Mouse (Mus musculus): ENCODE measurements around the gene Phf21a. TPM values are rescaled to one million over a fixed set of nuclear protein-coding genes. Genes with fewer than 3 reads are reported as not detected.

The Phf21a gene
- total and polyA plus RNA-seq, 2 experiments from 2014 or later, result 31.7 to 41.3 TPM

DNA sequence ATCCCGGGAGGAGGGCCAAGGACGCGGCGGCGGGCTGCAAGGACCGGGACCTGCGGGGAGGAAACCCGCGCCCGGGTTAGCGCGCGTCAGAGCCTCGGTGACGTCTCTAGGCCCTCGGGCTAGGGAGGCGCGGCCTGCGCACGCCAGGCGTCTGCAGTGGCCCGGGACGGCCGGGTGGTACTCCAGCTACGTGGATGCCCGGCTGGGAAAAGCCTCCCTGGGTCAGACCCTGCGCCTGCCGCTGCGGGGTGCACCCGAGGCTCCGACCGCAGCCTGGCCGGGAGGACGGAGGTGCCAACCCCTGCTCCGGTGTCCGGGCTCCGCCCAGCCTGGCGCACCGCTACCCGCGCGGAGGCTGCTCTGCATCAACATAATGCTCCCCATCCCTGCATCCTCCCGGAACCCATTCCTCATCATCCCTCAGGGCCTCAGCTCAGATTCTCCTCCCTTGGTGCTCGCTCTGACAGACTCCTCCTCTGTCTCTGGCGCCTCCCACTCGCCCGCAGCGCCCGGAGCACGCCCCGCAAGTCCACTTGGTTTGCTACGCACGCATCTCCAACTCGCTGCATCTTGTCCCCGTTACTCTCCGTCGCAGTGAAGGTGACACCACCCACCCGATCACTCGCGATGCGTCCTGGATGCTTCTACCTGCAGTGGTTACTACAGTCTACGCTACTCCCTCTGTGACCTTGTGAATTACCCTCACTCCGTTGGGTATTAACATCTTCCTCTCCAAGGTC is 33.3 kb upstream of the Phf21a start:
- peak overlapping the region; percentile 93 for H3K9ac ChIP-seq (replicated peaks; ENCODE audit: low read length, poor library complexity, severe bottlenecking)
- WGBS, result under 1% methylated on average over 63 of the region's 63 CpGs
- H3K9me3 ChIP-seq (ENCODE audit: low read length), result no peaks in the 10 kb centered on the region
- H3K4me1 ChIP-seq (ENCODE audit: insufficient read depth, low read length), result no peaks in the 10 kb centered on the region
- H3K27ac ChIP-seq (ENCODE audit: low read depth, low read length), result peak overlapping the region; percentile 95
- no peaks in the 10 kb centered on the region for H3K36me3 ChIP-seq (ENCODE audit: insufficient read depth, low read length)
- peak overlapping the region; percentile 76 for H3K4me3 ChIP-seq (ENCODE audit: low read depth, low read length)
- peak; percentile 79 for DNase-seq (ENCODE audit: low spot score)
- H3K27me3 ChIP-seq (ENCODE audit: insufficient read depth, low read length), result no peaks in the 10 kb centered on the region
- TF ChIP-seq CTCF (IDR thresholded peaks at IDR 0.05), result no peak
- peak; percentile 82 for ATAC-seq (ENCODE audit: low FRiP score)
- peak overlapping the region; percentile 74 for H3K4me2 ChIP-seq (ENCODE audit: low read depth, low read length, poor library complexity, severe bottlenecking)

DNA sequence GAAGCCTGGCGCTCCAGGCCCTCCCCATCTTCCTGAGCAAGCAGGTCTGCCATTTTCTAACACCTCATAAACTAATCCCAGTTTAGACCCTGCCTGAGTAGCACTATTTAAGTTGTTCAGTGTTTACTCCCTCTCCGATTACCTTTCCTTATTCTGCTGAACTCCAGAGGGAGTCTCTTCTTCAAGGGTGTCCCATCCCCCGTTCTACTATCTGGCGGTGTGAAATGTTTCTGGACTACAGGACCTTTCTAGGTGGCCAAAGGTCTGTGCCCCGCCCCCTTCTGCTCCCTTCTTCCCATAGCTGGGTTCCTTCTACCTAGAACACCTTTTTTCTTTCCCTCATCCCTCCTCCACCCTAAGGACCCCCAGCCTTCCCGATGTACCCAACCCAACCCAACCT is 32.6 kb upstream of the Phf21a start:
- DNase-seq (ENCODE audit: low spot score) (no peak), ATAC-seq (ENCODE audit: low FRiP score) (no peak)
- no peaks in the 10 kb centered on the region for H3K27me3 ChIP-seq (ENCODE audit: insufficient read depth, low read length)
- 23% methylated on average over 6 of the region's 6 CpGs for WGBS
- peak overlapping the region; percentile 93 for H3K9ac ChIP-seq (replicated peaks; ENCODE audit: low read length, poor library complexity, severe bottlenecking)
- peak overlapping the region; percentile 95 for H3K27ac ChIP-seq (ENCODE audit: low read depth, low read length)
- peak overlapping the region; percentile 74 for H3K4me2 ChIP-seq (ENCODE audit: low read depth, low read length, poor library complexity, severe bottlenecking)
- peak overlapping the region; percentile 76 for H3K4me3 ChIP-seq (ENCODE audit: low read depth, low read length)
- no peak for TF ChIP-seq CTCF (IDR thresholded peaks at IDR 0.05)
- H3K36me3 ChIP-seq (ENCODE audit: insufficient read depth, low read length), result no peaks in the 10 kb centered on the region
- H3K4me1 ChIP-seq (ENCODE audit: insufficient read depth, low read length), result no peaks in the 10 kb centered on the region
- no peaks in the 10 kb centered on the region for H3K9me3 ChIP-seq (ENCODE audit: low read length)

DNA sequence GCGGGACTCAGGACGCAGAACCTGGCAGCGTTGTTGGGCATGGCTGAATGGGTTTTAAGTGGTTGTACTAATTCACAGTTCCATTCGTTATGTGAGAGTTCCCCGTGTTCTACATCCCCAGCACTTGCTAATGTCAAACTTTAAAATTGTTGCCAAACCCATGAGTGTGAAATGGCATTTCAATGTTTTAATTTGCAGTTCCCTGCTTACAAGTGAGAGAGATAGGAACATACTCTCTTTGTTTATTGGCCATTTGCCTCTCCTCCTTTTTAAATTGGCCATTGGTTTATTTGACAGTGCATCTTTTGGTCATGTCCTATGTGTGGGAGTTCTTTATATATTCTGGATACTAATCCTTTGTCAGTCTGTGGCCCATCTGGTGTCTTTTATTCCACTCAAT is 31.6 kb upstream of the Phf21a start:
- no peak overlapping the region for H3K27ac ChIP-seq (ENCODE audit: low read depth, low read length)
- DNase-seq (ENCODE audit: low spot score) (no peak), ATAC-seq (ENCODE audit: low FRiP score) (no peak)
- H3K4me3 ChIP-seq (ENCODE audit: low read depth, low read length), result no peak overlapping the region
- H3K4me2 ChIP-seq (ENCODE audit: low read depth, low read length, poor library complexity, severe bottlenecking), result no peak overlapping the region
- no peak overlapping the region for H3K9ac ChIP-seq (replicated peaks; ENCODE audit: low read length, poor library complexity, severe bottlenecking)
- no peaks in the 10 kb centered on the region for H3K9me3 ChIP-seq (ENCODE audit: low read length)
- no peaks in the 10 kb centered on the region for H3K4me1 ChIP-seq (ENCODE audit: insufficient read depth, low read length)
- 87% methylated on average over 5 of the region's 5 CpGs for WGBS
- H3K36me3 ChIP-seq (ENCODE audit: insufficient read depth, low read length), result no peaks in the 10 kb centered on the region
- no peak for TF ChIP-seq CTCF (IDR thresholded peaks at IDR 0.05)
- no peaks in the 10 kb centered on the region for H3K27me3 ChIP-seq (ENCODE audit: insufficient read depth, low read length)

DNA sequence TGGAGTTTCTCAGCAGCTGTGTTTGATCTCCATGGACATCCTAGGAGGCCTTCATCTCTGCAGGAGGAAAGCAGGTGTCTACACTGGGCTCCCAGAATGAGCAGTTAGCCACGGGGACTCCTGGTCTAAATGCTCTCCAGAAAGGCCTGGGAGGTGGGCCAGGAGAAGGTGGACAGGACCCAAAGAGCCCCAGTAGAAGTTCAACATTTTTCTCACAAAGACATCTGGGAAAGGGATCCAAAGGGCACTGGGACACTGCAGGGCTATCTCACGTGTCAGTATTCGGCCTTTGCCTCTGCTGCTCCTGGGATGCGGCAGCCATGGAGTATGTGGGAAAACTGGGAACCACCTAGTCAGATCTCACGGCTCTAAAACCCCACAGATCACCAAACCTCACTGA is 29.8 kb upstream of the Phf21a start:
- 74% methylated on average over 5 of the region's 5 CpGs for WGBS

DNA sequence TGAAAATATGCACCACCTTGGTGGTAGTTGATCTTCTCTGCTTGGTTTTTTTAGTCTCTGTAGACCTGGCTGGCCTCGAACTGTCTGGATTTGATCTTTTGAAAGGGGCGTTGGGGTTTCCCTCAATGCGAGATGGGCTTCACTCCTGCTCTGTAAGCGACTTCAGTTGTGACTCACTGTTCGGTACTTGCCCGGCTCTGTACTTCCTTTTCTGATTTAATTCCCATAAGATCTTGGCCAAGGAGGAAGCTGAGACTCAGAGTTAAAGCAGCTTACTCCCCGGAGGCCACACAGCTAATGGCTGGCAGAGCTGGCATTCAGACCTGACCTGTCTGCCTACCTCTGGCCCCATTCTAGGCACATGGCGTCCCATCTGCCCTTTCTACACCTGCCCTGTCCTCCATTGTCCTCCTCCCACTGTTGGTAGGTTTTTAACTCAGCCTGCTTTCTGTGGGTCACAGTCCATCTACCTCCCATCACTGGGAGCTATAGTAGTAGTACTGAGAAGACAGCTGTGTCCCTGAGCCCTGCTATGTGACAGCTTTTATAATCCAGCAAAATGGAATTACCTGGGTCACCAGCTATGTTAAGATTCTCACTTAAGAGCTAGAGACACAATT is 27.5 kb upstream of the Phf21a start:
- TF ChIP-seq CTCF (IDR thresholded peaks at IDR 0.05), result no peak
- Histone ChIP-seq H3K4me3 (ENCODE audit: low read depth, low read length) (no peak overlapping the region), H3K4me2 (ENCODE audit: low read depth, low read length, poor library complexity, severe bottlenecking) (no peak overlapping the region), H3K9me3 (ENCODE audit: low read length) (no peaks in the 10 kb centered on the region), H3K27ac (ENCODE audit: low read depth, low read length) (no peak overlapping the region), H3K36me3 (ENCODE audit: insufficient read depth, low read length) (no peaks in the 10 kb centered on the region), H3K4me1 (ENCODE audit: insufficient read depth, low read length) (no peaks in the 10 kb centered on the region), H3K27me3 (ENCODE audit: insufficient read depth, low read length) (no peaks in the 10 kb centered on the region), H3K9ac (replicated peaks; ENCODE audit: low read length, poor library complexity, severe bottlenecking) (no peak overlapping the region)
- DNase-seq (ENCODE audit: low spot score), result no peak
- ATAC-seq (ENCODE audit: low FRiP score), result no peak
- 90% methylated on average over 8 of the region's 8 CpGs for WGBS

More for the DNA sequence above, 29.8 kb upstream of the Phf21a start:
- Histone ChIP-seq H3K9me3 (ENCODE audit: low read length) (no peaks in the 10 kb centered on the region), H3K27me3 (ENCODE audit: insufficient read depth, low read length) (no peaks in the 10 kb centered on the region), H3K9ac (replicated peaks; ENCODE audit: low read length, poor library complexity, severe bottlenecking) (no peak overlapping the region), H3K4me3 (ENCODE audit: low read depth, low read length) (no peak overlapping the region), H3K27ac (ENCODE audit: low read depth, low read length) (no peak overlapping the region), H3K4me2 (ENCODE audit: low read depth, low read length, poor library complexity, severe bottlenecking) (no peak overlapping the region), H3K4me1 (ENCODE audit: insufficient read depth, low read length) (no peaks in the 10 kb centered on the region), H3K36me3 (ENCODE audit: insufficient read depth, low read length) (no peaks in the 10 kb centered on the region)
- DNase-seq (ENCODE audit: low spot score) (no peak), ATAC-seq (ENCODE audit: low FRiP score) (no peak)
- TF ChIP-seq CTCF (IDR thresholded peaks at IDR 0.05), result no peak

DNA sequence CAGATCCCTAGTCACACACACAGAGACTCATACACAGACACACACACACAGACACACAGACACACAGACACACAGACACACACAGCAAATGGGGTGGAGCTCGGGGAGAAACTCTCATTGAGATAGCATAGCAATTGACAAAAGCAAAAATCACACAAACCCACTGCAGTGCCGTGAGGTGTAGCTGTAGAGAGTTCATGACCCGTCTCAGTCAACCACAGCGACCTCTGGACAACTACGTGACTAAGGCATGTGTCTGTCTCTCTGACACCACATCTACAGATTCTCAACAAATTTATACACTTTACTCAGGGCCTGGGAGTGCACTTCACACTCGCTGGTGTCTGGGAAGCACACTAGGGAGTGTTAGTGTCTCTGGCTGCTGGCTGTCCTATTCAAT is 27.0 kb upstream of the Phf21a start:
- DNase-seq (ENCODE audit: low spot score), result no peak
- ATAC-seq (ENCODE audit: low FRiP score), result no peak
- Histone ChIP-seq H3K4me2 (ENCODE audit: low read depth, low read length, poor library complexity, severe bottlenecking) (no peak overlapping the region), H3K36me3 (ENCODE audit: insufficient read depth, low read length) (no peaks in the 10 kb centered on the region), H3K4me1 (ENCODE audit: insufficient read depth, low read length) (no peaks in the 10 kb centered on the region), H3K9ac (replicated peaks; ENCODE audit: low read length, poor library complexity, severe bottlenecking) (no peak overlapping the region), H3K4me3 (ENCODE audit: low read depth, low read length) (no peak overlapping the region), H3K27ac (ENCODE audit: low read depth, low read length) (no peak overlapping the region), H3K27me3 (ENCODE audit: insufficient read depth, low read length) (no peaks in the 10 kb centered on the region), H3K9me3 (ENCODE audit: low read length) (no peaks in the 10 kb centered on the region)
- 72% methylated on average over 6 of the region's 6 CpGs for whole genome bisulfite sequencing
- no peak for TF ChIP-seq CTCF (IDR thresholded peaks at IDR 0.05)
